Mouse (Mus musculus) ES-E14 (cell line): Measurements from ENCODE around the gene Agap1. TPM values are rescaled to one million over a fixed set of nuclear protein-coding genes. Genes with fewer than 3 reads are reported as not detected.

Experiments used
- DNase-seq: peaks from one replicate; pipeline ENCODE4 v3.0.0-alpha.2; 2013; ENCODE audit warnings: low read depth, low spot score
- H3K27ac ChIP-seq: 2 replicates; pipeline ENCODE4 v1.5.1; 2012; ENCODE audit warnings: low read depth, mild to moderate bottlenecking, low read length, moderate library complexity, mixed read lengths; ENCODE audit not compliant: poor library complexity, insufficient read depth, severe bottlenecking
- H3K36me3 ChIP-seq: 2 replicates; pipeline ENCODE4 v1.6.1; 2012; ENCODE audit warnings: mild to moderate bottlenecking, low read length, moderate library complexity, mixed read lengths; ENCODE audit not compliant: control insufficient read depth, poor library complexity, insufficient read depth, severe bottlenecking
- H3K4me1 ChIP-seq, 2 experiments: fragments of 150-350 bp in 1 of 2; sonication (generic) in 1 of 2; 2 replicates each; pipeline ENCODE4 v1.6.1; 2012; ENCODE audit warnings: low read length in 2 of 2, mild to moderate bottlenecking in 1 of 2, mixed read lengths in 1 of 2; ENCODE audit not compliant: control insufficient read depth in 2 of 2, insufficient read depth in 2 of 2, poor library complexity in 1 of 2
- H3K4me3 ChIP-seq, 2 experiments: fragments of 150-350 bp in 1 of 2; sonication (generic) in 1 of 2; 2 replicates each; pipeline ENCODE4 v1.5.1; 2012; ENCODE audit warnings: low read length in 2 of 2, low read depth in 1 of 2, mild to moderate bottlenecking in 1 of 2, mixed read lengths in 1 of 2; ENCODE audit not compliant: insufficient read depth in 1 of 2, poor library complexity in 1 of 2, severe bottlenecking in 1 of 2
- H3K9ac ChIP-seq: 2 replicates; pipeline ENCODE4 v1.6.1; 2012; ENCODE audit warnings: low read depth, mild to moderate bottlenecking, low read length, mixed read lengths; ENCODE audit not compliant: poor library complexity, insufficient read depth, severe bottlenecking
- H3K9me3 ChIP-seq: fragments of 150-350 bp; sonication (generic); 2 replicates; pipeline ENCODE4 v1.6.1; 2012; ENCODE audit warnings: low read depth, mild to moderate bottlenecking, low read length; ENCODE audit not compliant: control insufficient read depth, insufficient read depth
- CHD2 ChIP-seq: IDR thresholded peaks from 2 replicates; pipeline ENCODE4 v1.6.1; 2014; ENCODE audit warnings: mild to moderate bottlenecking, low read depth, low read length, inconsistent platforms
- HCFC1 ChIP-seq: IDR thresholded peaks from 2 replicates; pipeline ENCODE4 v1.6.1; 2012; ENCODE audit warnings: low read length, inconsistent platforms, borderline replicate concordance; ENCODE audit not compliant: insufficient read depth
- MAFK ChIP-seq: IDR thresholded peaks from 2 replicates; pipeline ENCODE4 v1.6.1; 2014; ENCODE audit warnings: mild to moderate bottlenecking, low read depth, low read length, inconsistent platforms; ENCODE audit not compliant: insufficient read depth
- ZC3H11A ChIP-seq: IDR thresholded peaks from 2 replicates; pipeline ENCODE4 v1.6.1; 2012; ENCODE audit warnings: low read depth, mild to moderate bottlenecking, inconsistent platforms, low read length, borderline replicate concordance
- ZNF384 ChIP-seq: IDR thresholded peaks from 2 replicates; pipeline ENCODE4 v1.6.1; 2012; ENCODE audit warnings: low read depth, low read length, inconsistent platforms
- in situ Hi-C, 2 experiments: fragments of 600-800 bp; cut with MboI; formaldehyde crosslinking; loops; one replicate each; pipeline ENCODE4 v1.15.1; 2025; ENCODE audit warnings: low sequenced_read_pairs in 2 of 2, inconsistent platforms in 1 of 2; ENCODE audit not compliant: unreplicated experiment in 2 of 2
- total RNA-seq: library from RNA; depleted of rRNA; stranded (reverse); fragments of 300-350 nt; gene quantifications from 2 replicates; pipeline ENCODE4 v1.2.3, GENCODE M21; 2012

Gene Agap1
- total RNA-seq, 1 experiment: 19.8 TPM

DNA sequence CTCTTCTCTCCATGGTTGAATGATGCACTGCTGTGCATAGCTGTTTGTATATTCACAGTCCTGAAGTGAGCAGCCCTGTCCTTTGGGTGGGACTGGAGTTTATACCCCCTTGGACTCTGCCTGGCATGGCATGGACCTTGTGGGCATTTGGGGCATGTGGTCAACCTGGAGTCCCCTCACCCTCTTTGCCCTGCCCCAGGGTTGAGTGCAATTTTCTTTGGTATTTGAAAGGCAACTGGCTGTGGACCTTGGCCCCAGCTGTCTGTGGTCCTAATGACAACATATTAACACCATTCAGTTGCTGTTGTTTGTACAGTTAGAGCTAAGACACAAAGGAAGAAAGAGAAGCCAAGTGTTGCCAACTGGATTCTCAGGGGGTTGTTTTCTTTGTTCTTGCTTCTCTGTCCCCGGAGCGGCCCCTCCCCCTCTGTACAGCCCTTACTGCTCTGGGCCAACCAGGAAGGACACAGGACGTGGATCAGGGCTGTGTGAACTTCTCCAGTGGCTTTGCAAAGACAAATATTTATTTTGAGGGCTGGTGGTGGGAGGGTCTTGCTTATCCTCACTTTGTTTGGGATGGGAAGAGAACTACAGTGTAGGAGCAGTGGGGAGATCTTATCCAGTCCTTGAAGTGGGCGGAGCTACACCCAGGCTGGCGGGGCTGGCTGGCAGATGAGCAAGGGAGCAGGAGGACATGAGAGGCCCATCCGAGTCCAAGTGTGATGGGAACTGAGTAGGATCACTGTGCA lies 12.9 kb downstream of the Agap1 start:
- TF ChIP-seq HCFC1 (no peak), CHD2 (no peak), ZNF384 (no peak), MAFK (no peak), ZC3H11A (no peak)
- Histone ChIP-seq H3K9ac (no peak overlapping the region), H3K27ac (no peak overlapping the region; the same call in 1 of the 2 replicates), H3K4me3 (no peak overlapping the region), H3K9me3 (no peaks in the 10 kb centered on the region), H3K4me1 (peaks cover 3 to 30% of the 10 kb centered on the region in 2 experiments; a peak in 3 of 4 replicates), H3K36me3 (no peaks in the 10 kb centered on the region)
- DNase-seq: no peak
- in situ Hi-C loops: no loop called here

DNA sequence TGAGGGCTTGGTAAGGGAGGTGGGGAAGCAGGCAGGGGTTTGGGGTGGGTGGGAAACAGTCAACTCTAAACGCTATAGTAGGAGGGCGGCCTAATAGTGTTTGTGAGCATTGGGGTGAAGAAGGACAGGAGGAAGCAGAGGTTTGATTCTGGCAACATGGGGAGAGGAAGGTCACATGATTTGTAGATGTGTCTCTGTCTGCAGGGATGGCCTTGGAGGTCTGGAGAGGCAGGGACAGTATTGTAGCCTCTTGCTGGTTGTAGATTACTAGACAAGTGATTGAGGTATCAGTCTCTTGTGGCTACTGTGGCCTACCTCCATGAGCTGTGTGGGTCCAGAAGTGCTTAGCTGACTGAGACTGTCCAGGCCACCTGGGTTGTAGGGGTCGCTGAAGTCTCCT lies 13.5 kb downstream of the Agap1 start:
- no peak overlapping the region; the same call in 1 of the 2 replicates for H3K27ac ChIP-seq
- no peaks in the 10 kb centered on the region for H3K36me3 ChIP-seq
- no peak overlapping the region for H3K4me3 ChIP-seq
- peaks cover 3 to 28% of the 10 kb centered on the region in 2 experiments; a peak in 3 of 4 replicates for H3K4me1 ChIP-seq
- no peak overlapping the region for H3K9ac ChIP-seq
- DNase-seq: no peak
- in situ Hi-C loops: no loop called here
- TF ChIP-seq MAFK (no peak), CHD2 (no peak)
- H3K9me3 ChIP-seq: no peaks in the 10 kb centered on the region

DNA sequence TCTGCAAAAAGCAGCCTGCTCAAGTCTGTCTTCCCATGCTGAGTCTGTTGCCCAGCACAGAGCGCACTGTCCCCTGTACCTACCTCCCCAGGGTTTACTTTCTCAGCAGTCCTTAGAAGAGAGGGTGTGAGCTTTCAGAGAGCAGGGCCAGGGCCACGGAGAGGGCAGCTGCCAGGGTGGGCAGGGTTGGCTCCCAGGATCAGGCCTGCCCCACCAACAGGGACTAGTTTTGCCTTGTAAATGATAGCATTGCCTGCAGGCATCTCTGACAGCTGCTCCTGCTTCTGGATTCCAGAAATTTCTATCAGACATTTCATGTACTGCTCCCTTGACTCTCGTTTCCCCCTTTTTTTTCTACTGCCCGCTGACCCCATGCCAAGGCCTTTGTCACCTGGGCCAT lies 16.8 kb downstream of the Agap1 start:
- in situ Hi-C loops: no loop called here
- Histone ChIP-seq H3K27ac (no peak overlapping the region), H3K9ac (no peak overlapping the region), H3K4me3 (no peak overlapping the region), H3K4me1 (peaks cover 0 to 21% of the 10 kb centered on the region in 2 experiments; a peak in 3 of 4 replicates), H3K9me3 (no peaks in the 10 kb centered on the region), H3K36me3 (no peaks in the 10 kb centered on the region)
- no peak for DNase-seq
- TF ChIP-seq ZNF384 (no peak), MAFK (no peak), ZC3H11A (no peak), CHD2 (no peak), HCFC1 (no peak)

DNA sequence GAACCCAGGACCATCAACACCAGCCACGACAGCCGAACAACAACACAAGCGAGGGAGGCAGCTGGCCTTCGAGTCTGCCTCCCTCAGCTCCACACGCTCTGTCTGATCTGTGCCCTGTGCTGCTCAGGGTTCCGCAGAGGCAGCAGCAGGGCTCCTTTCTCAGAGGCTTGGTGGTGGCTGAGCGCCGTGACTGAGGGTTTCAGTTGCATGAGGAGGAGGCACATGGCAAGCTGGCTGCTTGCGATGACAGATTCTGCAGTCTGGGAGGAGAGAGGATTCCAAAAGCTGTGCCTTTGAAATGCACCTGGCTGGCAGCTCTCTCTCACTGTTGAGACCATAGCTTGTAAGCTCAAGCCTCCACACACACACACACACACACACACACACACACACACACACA lies 17.3 kb downstream of the Agap1 start:
- H3K4me1 ChIP-seq: peaks cover 0 to 16% of the 10 kb centered on the region in 2 experiments; a peak in 3 of 4 replicates
- no peaks in the 10 kb centered on the region for H3K9me3 ChIP-seq
- no peak overlapping the region for H3K9ac ChIP-seq
- no peak for TF ChIP-seq HCFC1
- no peak for TF ChIP-seq CHD2
- no peak for TF ChIP-seq ZNF384
- no peak for TF ChIP-seq ZC3H11A
- TF ChIP-seq MAFK: no peak
- no peak overlapping the region for H3K4me3 ChIP-seq
- DNase-seq: no peak
- in situ Hi-C loops: no loop called here
- H3K36me3 ChIP-seq: no peaks in the 10 kb centered on the region
- no peak overlapping the region for H3K27ac ChIP-seq

DNA sequence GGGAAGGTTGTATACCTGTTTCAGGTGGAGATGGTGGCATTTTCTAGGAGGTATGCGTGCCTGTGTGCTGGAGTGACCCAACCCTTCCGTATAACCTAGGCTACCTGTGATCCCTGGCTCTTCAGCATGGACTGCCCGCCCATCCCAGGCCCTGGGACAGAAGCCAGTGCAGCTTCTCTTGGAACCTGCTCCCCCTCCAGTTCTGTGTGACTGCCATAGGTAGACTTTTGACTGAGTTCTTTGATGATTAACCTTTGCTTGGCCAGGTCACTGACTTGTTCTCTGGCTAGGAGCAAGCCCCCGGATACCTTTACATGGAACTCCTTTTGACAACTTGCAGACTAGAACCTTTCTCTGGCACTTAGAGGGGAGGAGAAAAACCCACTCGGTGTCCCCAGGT lies 19.3 kb downstream of the Agap1 start:
- Histone ChIP-seq H3K4me1 (peaks cover 0 to 2% of the 10 kb centered on the region in 2 experiments; a peak in 1 of 4 replicates), H3K36me3 (no peaks in the 10 kb centered on the region), H3K9ac (no peak overlapping the region), H3K9me3 (no peaks in the 10 kb centered on the region), H3K4me3 (no peak overlapping the region), H3K27ac (no peak overlapping the region)
- no peak for DNase-seq
- in situ Hi-C loops: no loop called here
- TF ChIP-seq ZC3H11A: no peak
- no peak for TF ChIP-seq MAFK
